Mouse (Mus musculus) macrophage (primary cell): ENCODE results near the gene Btrc. TPM values are rescaled to one million over a fixed set of nuclear protein-coding genes. Genes with fewer than 3 reads are reported as not detected.

Experiments used
- H3K27ac ChIP-seq: fragments of 350-480 bp; formaldehyde crosslinking; 2 replicates; pipeline ENCODE4 v1.9.0; 2021
- H3K36me3 ChIP-seq: fragments of 350-480 bp; formaldehyde crosslinking; 2 replicates; pipeline ENCODE4 v1.9.0; 2021; ENCODE audit errors: inconsistent target
- H3K4me3 ChIP-seq: fragments of 350-480 bp; formaldehyde crosslinking; 2 replicates; pipeline ENCODE4 v1.9.0; 2021; ENCODE audit errors: inconsistent target
- H3K79me2 ChIP-seq: fragments of 350-480 bp; formaldehyde crosslinking; 2 replicates; pipeline ENCODE4 v1.9.0; 2021; ENCODE audit errors: inconsistent target
- WGBS: methylation state at CpG from one replicate; pipeline ENCODE4 v1.1.7; 2026; ENCODE audit warnings: inconsistent platforms; ENCODE audit not compliant: missing documents; 5-methylcytosine and 5-hydroxymethylcytosine counted together
- polyA plus RNA-seq: library from polyadenylated mRNA; stranded (reverse); fragments of 250-400 nt; gene quantifications from 3 replicates; pipeline ENCODE4 v1.2.4, GENCODE M21; 2018; ENCODE audit warnings: inconsistent platforms

Btrc gene
- polyA plus RNA-seq, 1 experiment from 2014 or later, result 11.0 TPM

DNA sequence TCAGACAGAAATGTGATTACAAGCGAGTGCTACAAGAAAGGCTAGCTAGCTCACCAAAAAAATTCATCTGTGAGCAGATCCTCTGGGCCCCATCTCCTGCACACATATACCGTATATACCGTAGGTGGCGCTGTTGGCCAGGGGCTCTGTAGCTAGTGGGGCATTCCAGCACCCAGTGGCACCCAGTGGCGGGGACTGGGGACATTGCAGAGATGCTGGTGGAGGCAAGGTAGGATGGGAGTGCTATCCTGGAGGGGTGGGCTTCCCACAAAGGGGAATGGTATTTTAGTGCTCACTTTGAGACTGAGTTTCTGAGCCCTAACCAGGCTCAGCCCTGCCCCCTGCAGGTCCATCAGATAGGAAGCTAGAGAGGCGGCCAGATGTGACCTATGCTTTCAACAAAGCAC lies 210.3 kb downstream of the Btrc start:
- Histone ChIP-seq H3K27ac (no peak overlapping the region), H3K4me3 (no peak overlapping the region), H3K36me3 (peaks cover 35% of the 10 kb centered on the region), H3K79me2 (no peaks in the 10 kb centered on the region)
- 38% methylated on average over 6 of the region's 6 CpGs for WGBS

DNA sequence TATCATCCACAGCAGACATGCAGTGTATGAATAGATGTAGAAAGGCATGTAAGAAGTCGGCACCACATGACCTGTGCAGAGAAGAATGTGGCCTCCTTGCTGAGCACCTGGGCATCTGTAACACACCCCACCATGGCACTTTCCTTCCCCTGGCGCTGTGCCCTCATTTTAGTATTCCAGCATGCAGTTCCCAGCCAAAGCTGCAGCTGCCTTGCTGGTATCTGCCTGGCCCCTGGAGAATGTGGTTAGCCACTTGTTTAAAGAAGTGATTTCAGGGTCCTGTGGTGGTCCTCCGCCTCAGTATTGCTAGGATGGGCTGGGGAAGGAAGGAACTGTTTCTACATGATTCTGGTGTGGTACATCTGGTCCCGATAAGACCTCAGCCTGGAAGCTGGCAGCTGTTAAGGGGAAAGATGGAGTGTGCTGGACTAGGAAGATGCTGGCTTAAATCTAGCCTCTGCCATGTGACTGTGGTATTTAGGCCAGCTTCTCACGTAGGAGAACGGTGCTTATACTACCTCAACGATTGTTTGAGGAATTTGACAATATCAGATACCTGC lies 210.9 kb downstream of the Btrc start:
- Histone ChIP-seq H3K27ac (no peak overlapping the region), H3K36me3 (peaks cover 41% of the 10 kb centered on the region), H3K79me2 (no peaks in the 10 kb centered on the region), H3K4me3 (no peak overlapping the region)
- 43% methylated on average over 7 of the region's 7 CpGs for WGBS

DNA sequence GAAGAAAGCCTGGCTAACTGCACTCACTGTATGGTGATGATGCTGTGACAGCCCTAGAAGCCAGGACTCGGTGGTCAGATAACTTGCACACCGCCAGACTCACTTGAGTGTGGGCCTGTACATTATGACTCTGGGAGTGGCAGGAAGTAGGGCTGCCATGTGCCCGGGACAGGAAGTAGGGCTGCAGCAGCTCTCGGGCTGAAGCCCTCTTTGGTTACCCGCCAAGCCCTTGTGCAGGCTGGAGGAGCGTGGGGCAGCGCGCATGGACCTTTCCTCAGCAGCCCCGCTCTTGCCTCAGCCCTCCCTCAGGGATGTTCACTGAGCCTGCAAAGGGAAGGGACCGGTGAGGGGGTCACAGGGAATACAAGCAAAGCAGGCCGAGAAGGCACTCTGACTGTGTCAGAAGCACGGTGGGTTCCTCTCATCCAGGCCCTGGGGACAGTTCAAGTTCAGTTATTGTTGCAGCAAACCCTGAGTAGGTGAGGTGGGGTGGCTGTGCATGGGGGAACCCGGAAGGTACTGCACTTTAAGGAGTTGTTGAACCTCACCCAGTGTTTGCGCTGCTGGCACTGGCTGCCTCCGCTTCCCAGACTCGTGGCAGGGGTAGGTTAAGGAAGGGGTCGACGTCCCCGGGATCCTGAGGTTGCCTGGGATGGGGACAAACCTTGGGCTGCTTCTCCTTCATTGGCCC lies 211.6 kb downstream of the Btrc start:
- no peaks in the 10 kb centered on the region for H3K79me2 ChIP-seq
- peaks cover 42% of the 10 kb centered on the region for H3K36me3 ChIP-seq
- 17% methylated on average over 19 of the region's 19 CpGs for WGBS
- no peak overlapping the region; the same call in 1 of the 2 replicates for H3K4me3 ChIP-seq
- peak overlapping the region; percentile 49 for H3K27ac ChIP-seq

DNA sequence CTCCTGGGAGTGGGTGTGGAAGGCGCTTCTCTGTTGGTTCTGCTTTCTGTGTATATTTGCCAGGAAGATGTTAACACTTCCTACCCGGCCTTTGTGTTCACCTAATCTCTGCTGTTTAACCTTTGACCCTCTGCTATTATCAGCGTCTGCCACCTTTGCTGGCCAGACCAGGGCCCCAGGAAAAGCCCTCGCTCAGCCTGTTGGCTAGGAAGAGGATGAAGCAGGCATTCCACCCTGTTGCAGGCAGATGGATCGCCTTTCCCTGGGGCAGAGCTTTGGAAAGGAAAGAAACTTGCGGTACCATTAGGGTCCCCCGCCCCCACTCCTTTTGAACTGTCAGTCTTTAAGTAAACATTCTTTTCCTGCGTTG lies 212.1 kb downstream of the Btrc start:
- Histone ChIP-seq H3K27ac (peak overlapping the region; percentile 49), H3K36me3 (peaks cover 42% of the 10 kb centered on the region), H3K4me3 (no peak overlapping the region; the same call in 1 of the 2 replicates), H3K79me2 (no peaks in the 10 kb centered on the region)
- WGBS, result 35% methylated on average over 8 of the region's 8 CpGs

DNA sequence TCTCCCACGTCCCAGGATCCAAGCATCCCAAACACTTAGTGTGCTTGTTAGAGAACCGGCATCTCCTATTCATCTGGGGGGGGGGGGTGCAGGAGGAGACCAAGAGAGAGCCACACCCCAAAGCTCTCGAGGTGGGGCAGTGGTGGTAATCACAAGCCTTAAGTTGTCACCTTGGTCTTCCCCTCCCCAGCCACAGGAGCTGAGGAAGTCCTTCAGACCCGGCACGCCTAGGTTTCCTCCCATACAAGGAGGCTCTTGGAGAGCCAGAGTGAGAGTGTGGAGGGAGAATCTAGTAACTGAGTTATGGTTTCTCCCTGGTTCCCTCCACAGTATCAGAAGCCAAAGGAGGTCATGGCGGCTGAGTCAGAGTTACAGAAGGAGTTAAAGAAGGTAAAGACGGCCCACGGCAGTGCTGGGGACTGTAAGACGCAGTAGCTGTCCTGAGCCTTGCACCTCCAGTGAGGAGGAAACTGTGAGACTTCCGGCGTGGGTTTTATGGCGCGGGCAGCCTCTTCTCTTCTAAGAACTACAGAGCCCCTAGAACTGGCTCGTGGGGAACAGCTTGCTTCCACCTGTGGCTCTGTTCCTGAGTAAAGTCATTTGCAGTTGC lies 213.7 kb downstream of the Btrc start:
- peaks cover 33% of the 10 kb centered on the region; the same call in 1 of the 2 replicates for H3K36me3 ChIP-seq
- no peak overlapping the region for H3K4me3 ChIP-seq
- H3K79me2 ChIP-seq, result peaks cover 4% of the 10 kb centered on the region; the same call in 1 of the 2 replicates
- no peak overlapping the region for H3K27ac ChIP-seq
- 32% methylated on average over 14 of the region's 14 CpGs for WGBS

DNA sequence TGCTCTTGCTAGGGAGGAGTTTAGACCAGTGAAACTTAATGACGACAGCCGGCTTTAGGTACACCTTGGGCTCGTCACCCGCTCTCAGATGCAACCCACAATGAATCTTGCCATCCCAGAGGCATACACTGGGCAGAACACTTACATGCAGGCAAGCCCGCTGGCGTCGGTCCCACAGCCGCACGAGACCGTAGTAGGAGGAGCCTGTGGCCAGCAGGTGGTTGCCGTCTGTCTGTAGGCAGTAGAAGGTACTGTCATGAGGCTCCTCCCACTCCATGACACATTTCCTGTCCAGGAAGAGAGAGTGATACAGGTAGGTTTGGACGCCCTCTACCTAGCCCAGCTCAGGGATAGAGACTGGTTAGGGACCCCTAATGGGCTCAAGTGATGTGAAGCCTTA lies 215.4 kb downstream of the Btrc start:
- WGBS, result 89% methylated on average over 12 of the region's 12 CpGs
- Histone ChIP-seq H3K36me3 (peaks cover 27% of the 10 kb centered on the region; the same call in 1 of the 2 replicates), H3K4me3 (no peak overlapping the region), H3K27ac (no peak overlapping the region), H3K79me2 (peaks cover 20% of the 10 kb centered on the region; the same call in 1 of the 2 replicates)

DNA sequence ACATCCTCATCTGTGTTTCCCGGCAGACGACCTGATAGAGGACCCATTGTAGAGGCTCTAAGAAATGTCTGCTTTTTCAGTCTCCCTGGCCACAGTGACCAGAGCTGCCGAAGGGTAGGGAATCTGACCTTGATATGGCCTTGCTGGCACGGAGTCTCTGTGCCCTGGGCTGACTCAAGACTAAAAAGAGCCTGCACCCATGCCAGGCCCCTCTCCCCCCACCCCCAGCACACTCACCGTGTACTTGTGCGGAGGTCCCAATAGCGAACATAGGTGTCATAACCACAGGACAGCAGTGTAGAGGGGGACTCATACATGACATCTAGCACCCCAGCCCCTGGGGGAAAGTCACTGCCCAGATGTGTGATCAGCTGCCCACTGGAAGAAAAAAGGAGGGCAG lies 215.9 kb downstream of the Btrc start:
- no peak overlapping the region for H3K4me3 ChIP-seq
- H3K27ac ChIP-seq, result no peak overlapping the region
- peaks cover 25% of the 10 kb centered on the region; the same call in 1 of the 2 replicates for H3K79me2 ChIP-seq
- 96% methylated on average over 7 of the region's 7 CpGs for WGBS
- H3K36me3 ChIP-seq, result peaks cover 27% of the 10 kb centered on the region; the same call in 1 of the 2 replicates

Other genes with a start within 250 kb of the Btrc start
- not detected in 3 replicates for gene Tlx1, start 213.1 kb upstream of the Btrc start, polyA plus RNA-seq
- not detected in 3 replicates for gene Lbx1, start 127.9 kb upstream of the Btrc start, polyA plus RNA-seq
- gene Poll, start 196.8 kb downstream of the Btrc start, polyA plus RNA-seq, result 3.9 to 6.8 TPM (median 4.7 TPM) in 3 replicates
- 17.7 to 20.9 TPM (median 20.5 TPM) in 3 replicates for gene Gm17018, start 196.9 kb downstream of the Btrc start, polyA plus RNA-seq